Mouse (Mus musculus): ENCODE data around the gene Hectd4.

Hectd4 gene

GRCm38 (mm10) chr5:121343997-121344396, 124.0 kb downstream of the Hectd4 start:
- CTCF ChIA-PET, result interaction anchor here (0.5 kb wide), 1 partner anchor 1700 kb away, joined by 4 read pairs; no protein-coding TSS in a partner anchor

DNA sequence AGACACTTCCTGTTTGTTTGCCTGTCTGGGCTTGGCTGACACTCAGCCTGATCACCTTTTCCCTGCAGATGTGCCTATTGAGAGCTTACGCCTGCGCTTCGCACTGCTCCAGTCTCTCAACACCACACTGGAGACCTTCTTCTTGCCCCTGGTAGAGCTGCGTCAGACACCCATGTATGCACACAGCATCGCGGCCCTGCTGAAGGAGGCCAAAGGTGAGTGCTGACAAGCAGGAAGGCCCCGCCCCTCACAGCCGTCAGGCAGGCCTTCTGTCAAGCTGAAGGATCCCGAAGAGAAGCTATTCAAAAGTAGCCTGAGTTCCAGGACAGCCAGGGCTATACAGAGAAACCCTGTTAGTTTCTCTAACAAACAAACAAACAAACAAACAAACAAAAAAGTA, 139.2 kb downstream of the Hectd4 start:
- CTCF ChIA-PET, result no interaction called here

DNA sequence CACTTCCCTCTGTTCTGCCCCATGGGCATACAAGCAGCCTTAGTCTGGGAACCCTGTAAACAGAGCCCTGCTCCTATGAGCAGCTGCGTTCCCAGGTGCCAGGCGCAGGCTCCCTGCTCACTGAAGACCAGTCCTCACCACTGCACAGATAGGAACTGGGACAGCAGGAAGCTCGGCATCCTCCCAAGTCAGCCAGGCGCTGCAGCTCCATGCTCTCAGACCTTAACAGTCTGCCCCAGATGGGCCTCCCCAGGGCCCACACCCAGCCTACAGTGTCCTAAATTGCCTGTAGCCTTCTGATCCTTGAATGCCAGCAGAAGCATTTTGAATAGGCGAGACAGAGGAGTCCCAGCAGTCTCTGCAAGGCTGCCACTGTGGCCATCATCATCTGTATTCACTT, 141.7 kb downstream of the Hectd4 start:
- CTCF ChIA-PET, result no interaction called here

DNA sequence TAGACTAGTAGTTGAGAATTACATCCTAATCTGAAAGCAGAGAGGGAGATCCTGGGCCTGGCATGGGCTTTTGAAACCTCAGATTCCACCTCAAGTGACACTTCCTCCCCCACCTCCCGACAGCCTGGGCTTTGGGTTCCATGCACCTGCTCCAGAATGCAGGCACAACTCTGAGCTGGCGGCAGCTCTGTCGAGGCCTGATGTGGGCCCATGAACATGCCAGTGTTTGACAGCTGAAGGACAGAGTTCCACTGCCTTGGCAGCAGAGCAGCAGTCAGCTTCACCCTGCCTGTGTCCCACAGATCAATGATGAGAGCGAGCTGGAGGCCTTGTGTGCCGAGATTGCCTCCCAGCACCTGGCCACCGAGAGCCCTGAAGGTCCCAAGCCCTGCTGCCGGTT, 143.4 kb downstream of the Hectd4 start:
- CTCF ChIA-PET, result no interaction called here

GRCm38 (mm10) chr5:121366449-121367225, 146.6 kb downstream of the Hectd4 start:
- CTCF ChIA-PET, result no interaction called here

- CTCF ChIA-PET, result no interaction called here
These were observed 147.2 kb downstream of the Hectd4 start for GRCm38 (mm10) chr5:121367255-121367654.

DNA sequence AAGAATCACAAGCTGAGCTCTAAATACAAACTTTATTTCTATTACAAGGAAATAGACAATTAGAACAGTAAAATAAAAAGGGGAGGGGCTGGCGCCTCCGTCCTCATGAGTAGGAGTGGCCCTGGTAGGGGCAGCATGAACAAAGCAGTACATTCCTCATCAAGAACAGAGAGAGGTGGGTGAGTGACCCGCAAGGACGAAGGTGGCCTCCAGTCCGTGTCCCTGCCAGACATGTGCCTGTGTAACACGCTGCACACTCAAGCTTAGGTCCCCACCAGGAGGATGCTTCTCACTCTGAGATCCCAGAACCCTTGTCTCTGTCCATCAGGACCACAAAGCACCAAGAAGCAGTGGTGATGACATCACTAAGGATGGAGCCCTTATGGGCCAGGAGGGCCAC, 151.7 kb downstream of the Hectd4 start:
- CTCF ChIA-PET, result interaction anchor here (0.6 kb wide), 1 partner anchor 183 kb away, joined by 4 read pairs; no protein-coding TSS in a partner anchor

DNA sequence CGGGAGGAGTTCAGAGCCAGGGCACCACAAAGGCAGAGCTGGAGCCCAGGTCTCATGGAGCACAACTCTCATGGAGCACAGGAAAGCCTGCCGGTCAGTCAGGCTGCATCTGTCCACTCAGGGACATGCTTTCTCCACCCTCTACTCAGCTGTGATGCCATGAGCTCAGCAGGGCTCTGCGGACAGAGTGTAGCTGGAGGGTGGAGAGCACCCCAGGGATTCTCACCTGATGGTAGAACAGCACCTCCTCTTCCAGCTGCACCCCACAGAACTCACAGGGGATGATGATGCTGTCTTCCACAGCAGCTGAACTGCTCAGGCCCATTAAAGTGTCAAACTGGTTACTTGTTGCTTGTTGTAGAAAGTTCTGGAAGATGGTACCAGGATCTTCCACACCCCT, 154.8 kb downstream of the Hectd4 start:
- CTCF ChIA-PET, result interaction anchor here (0.7 kb wide), 1 partner anchor 12 kb away, joined by 6 read pairs; no protein-coding TSS in a partner anchor

DNA sequence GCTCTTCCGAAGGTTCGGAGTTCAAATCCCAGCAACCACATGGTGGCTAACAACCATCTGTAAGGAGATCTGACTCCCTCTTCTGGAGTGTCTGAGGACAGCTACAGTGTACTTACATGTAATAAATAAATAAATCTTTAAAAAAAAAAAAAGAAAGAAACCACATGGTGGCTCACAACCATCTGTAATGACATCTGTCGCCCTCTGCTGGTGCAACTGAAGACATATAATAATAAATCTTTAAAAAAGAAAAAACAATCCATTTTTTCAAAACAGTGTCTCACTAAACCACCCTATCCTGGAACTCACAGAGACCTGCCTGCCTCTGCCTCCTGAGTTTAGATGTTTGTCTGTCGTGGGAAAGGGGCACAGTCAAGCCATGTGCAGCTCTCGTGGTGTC, 157.0 kb downstream of the Hectd4 start:
- CTCF ChIA-PET, result interaction anchor here (0.5 to 0.6 kb wide), 2 partner anchors 155 to 174 kb away, joined by 3 to 4 read pairs; no protein-coding TSS in a partner anchor

- CTCF ChIA-PET, result no interaction called here
These were observed 158.7 kb downstream of the Hectd4 start for GRCm38 (mm10) chr5:121378678-121379256.

DNA sequence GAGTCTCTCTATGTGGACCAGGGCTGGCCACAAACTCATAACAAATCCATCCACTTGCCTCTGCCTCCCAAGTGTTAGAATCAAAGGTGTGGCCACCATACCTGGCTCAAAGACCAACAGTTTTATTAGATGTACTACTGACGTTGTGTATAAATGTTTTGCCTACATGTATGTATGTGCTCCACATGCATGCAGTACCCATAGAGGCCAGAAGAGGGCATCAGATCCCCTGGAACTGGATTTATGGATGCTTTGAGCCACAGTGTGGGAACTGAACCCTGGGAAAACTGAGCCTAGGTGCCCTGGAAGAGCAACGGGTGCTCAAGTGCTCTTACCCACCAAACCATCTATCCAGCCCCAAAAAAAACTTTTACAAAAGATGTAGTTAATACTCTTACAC, 160.7 kb downstream of the Hectd4 start:
- CTCF ChIA-PET, result interaction anchor here (0.9 kb wide), 1 partner anchor 9 kb away, joined by 3 read pairs; no protein-coding TSS in a partner anchor

- CTCF ChIA-PET, result interaction anchor here (1.1 kb wide), 1 partner anchor 8 kb away, joined by 3 read pairs; no protein-coding TSS in a partner anchor
These were observed 164.1 kb downstream of the Hectd4 start for GRCm38 (mm10) chr5:121383857-121384756.

- CTCF ChIA-PET, result interaction anchor here (0.7 to 1.1 kb wide), 2 partner anchors 9 to 771 kb away, joined by 3 to 10 read pairs; no protein-coding TSS in a partner anchor
These were observed 164.9 kb downstream of the Hectd4 start for GRCm38 (mm10) chr5:121384757-121385460.

DNA sequence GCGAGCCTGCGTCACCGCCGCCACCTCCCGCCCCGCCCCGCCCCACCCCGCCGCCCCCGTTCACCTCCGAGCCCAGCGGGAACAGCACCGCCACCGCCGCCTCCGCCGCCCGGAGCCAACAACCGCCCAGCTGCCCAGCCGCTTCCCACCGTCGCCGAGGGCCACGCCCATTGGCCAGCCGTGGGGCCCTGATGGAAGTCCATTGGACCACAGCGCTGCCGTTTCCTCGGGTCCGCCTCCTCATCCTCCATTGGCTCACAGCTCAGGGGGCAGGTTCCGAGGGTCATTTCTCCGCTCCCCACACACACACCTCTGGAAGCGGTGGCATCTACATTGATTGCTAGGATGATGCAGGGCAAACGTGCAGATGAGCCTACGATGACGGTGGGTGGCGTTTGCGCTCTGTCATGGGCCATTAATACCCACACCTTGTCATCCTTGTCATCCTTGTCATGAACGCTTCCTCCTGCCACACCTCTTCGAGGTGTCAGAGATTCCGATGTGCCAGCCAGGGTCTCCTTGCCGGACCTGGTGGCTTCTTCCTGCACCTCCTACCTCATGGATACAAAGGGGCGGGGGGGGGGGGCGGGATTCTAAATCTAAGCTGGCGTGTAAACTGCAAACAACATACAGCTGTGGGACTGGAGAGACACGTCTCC, 165.6 kb downstream of the Hectd4 start, which contains the start of gene Trafd1:
TSS of gene Trafd1 (minus strand) at position 172 of the 659 bp plus-strand sequence.
- CTCF ChIA-PET, result interaction anchor here (0.6 kb wide), 2 partner anchors 37 to 883 kb away, joined by 6 to 11 read pairs; no protein-coding TSS in a partner anchor

DNA sequence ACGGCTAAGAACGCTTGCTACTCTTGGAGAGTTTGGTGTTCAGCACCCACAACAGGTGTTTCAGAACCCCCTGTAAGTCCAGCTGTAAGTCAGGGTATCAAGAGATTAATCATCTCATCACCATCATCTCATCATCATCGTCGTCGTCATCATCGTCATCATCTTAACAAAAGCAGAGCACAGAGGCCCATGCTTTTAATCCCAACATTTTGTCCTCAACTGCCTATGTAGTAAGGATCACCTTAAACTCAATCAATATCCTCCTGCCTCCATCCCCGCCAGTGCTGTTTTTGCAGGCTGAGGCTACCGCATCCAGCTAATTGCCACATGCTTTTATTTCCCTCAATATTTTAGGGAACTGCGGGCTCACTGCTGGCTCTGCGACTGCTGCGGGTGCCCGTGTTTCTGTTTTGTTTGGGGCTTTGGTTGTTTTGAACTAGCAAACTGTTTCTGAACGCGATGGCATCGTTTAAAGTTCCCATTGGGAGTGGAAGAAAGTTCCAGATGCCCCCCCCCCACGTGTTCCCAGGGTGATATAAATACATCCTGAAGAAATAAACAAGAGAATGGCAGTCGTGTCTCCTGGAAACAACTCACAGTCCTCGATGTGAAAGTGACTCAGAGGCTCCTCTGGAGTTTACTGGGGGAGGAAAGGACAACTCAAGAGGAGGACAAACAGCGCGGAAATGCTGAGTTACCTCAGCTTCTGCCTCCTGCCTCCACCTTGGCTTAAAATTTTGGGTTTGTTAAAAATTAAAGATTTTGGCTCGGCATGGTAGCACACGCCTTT, 166.3 kb downstream of the Hectd4 start:
- CTCF ChIA-PET, result interaction anchor here (0.6 kb wide), 3 partner anchors 12 to 884 kb away, joined by 6 to 11 read pairs (median 6); no protein-coding TSS in a partner anchor

GRCm38 (mm10) chr5:121387126-121387525, 167.1 kb downstream of the Hectd4 start:
- CTCF ChIA-PET, result interaction anchor here (0.6 kb wide), 1 partner anchor 13 kb away, joined by 6 read pairs; no protein-coding TSS in a partner anchor

GRCm38 (mm10) chr5:121389106-121389505, 169.1 kb downstream of the Hectd4 start:
- CTCF ChIA-PET, result no interaction called here

GRCm38 (mm10) chr5:121389691-121390090, 169.7 kb downstream of the Hectd4 start:
- CTCF ChIA-PET, result interaction anchor here (0.7 kb wide), 1 partner anchor 9 kb away, joined by 3 read pairs; no protein-coding TSS in a partner anchor

DNA sequence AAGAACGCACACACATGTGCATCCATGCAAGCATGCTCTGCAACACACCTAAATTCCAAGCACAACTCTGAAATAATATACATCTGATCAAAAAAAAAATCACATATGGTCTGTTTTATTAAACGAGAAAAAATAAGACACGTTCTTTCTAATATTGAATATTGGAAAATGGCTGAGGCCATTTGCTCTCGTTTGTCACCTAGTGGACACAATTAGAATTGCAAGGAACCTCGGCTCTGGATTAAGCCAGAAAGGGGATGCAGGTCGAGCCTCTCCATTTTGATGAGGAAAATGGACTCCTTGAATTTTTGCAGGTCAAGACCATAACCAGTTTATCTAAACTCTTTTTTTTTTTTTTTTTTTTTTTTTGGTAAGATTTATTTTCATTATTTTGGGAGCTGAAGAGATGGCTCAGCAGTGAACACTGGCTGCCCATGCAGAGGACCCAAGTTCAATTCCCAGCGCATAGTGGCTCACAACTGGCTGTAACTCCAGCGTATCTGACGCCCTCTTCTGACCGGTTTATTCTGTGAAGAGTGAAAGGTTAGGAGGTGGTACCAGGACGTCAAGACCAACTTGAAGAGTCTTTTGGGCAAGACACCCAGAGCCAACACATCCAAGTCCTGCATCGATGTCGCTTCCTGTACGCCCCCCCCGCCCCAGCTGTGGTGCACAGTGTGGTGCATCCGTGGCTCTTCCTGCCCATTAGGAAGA, 172.8 kb downstream of the Hectd4 start:
- CTCF ChIA-PET, result interaction anchor here (0.6 kb wide), 1 partner anchor 13 kb away, joined by 5 read pairs; no protein-coding TSS in a partner anchor
